Mouse (Mus musculus) forelimb bud, embryonic 11.5 days (tissue): ENCODE results near the gene Txndc5.
A peak's percentile ranks its signal among the peaks of the same experiment; 100 is the strongest.

Source experiments
- DNase-seq: peaks from one replicate; pipeline ENCODE4 v3.0.0-alpha.2; 2012; ENCODE audit warnings: low read depth, low spot score

Gene Txndc5

GRCm38 (mm10) chr13:38526116-38526515, 2.5 kb downstream of the Txndc5 start:
- no peak for DNase-seq

DNA sequence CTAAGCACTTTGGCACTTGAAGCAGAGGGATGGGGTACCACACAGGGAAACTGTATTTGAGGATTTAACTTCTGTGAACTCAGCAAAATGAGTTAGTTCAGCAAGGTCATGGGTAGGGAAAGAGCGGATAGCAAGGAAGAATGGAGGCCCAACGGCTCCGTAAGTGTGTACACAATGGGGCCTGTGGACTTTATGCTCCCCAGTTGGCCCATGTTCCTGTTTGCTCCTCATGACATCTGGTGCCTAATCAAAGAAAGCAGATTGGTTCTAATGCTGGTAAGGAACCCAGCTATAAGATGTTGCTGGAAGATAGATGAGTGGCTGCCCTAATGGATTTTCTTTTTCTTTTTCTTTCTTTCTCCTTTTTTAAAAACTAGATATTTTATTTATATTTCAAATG, 3.4 kb downstream of the Txndc5 start:
- DNase-seq = no peak

- no peak for DNase-seq
Measured at GRCm38 (mm10) chr13:38523231-38523630, 5.4 kb downstream of the Txndc5 start.

DNA sequence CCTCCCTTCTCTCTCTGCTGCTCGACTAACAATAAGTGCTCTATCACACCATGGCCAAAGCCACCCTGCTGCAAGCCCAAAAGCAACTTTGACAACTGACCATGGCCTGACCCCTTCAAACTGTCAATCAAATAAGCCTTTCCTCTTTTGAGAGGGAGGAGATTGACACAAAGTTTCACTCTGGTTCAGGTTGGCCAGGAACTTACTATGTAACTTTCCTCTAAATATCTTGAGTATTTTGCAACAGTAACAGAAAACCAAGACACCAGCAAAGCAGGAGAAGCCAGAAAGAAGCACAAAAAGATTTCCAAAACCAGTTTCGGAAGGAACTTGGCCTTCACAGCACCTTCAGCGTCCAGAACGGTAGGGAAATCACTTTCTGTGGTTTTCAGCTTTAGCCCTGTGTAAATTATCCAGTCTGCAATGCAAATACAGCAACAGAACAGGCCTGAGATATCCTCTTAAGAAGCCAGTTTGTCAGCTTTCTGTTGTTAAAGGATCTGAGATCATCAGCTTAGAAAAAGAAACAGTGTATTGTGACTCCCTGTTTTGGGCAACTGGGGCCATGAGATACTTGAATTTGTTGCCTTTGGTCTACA, 6.5 kb downstream of the Txndc5 start:
- no peak for DNase-seq

DNA sequence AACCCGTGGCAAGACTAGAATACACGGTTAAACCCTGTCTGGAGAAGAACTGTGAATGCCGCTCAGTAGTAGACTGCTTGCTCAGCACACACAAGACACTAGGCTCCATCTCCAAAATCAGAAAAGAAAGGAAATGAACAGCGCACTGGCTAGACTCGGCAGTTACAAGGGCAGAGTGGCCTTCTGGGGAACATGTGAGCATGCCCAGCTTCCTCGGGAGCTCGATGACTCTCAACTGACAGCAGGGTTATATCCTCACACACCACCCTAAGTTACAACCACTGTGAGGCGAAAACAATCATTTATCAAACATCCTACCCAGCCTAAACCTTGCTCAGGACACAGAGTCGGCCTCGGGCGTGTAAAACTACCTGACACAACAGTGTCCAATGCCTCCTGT, 8.3 kb downstream of the Txndc5 start:
- no peak for DNase-seq

GRCm38 (mm10) chr13:38516582-38516981, 12.0 kb downstream of the Txndc5 start:
- DNase-seq = no peak

- DNase-seq = no peak
Measured at GRCm38 (mm10) chr13:38515845-38516244, 12.8 kb downstream of the Txndc5 start.

- no peak for DNase-seq
Measured at GRCm38 (mm10) chr13:38515431-38515830, 13.2 kb downstream of the Txndc5 start.

DNA sequence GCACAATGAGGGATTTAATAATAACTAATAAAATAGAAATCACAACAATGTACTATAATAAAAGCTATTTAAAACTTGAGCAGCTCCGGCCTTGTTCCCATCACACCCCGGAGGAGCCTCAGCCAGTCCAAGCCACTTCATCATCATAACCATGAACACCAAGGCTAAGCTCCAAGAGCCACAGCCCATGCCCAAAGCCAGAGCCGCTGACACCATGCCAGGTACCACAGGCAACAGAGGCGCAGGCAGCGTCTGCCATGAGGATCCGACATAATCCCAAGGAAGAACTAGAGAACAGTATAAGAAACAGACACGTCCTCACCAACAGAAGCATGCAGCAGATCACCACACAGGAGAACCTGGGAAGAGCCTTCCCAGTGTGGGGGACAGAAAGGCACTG, 14.7 kb downstream of the Txndc5 start:
- DNase-seq = no peak

- no peak for DNase-seq
Measured at GRCm38 (mm10) chr13:38511979-38512378, 16.6 kb downstream of the Txndc5 start.

DNA sequence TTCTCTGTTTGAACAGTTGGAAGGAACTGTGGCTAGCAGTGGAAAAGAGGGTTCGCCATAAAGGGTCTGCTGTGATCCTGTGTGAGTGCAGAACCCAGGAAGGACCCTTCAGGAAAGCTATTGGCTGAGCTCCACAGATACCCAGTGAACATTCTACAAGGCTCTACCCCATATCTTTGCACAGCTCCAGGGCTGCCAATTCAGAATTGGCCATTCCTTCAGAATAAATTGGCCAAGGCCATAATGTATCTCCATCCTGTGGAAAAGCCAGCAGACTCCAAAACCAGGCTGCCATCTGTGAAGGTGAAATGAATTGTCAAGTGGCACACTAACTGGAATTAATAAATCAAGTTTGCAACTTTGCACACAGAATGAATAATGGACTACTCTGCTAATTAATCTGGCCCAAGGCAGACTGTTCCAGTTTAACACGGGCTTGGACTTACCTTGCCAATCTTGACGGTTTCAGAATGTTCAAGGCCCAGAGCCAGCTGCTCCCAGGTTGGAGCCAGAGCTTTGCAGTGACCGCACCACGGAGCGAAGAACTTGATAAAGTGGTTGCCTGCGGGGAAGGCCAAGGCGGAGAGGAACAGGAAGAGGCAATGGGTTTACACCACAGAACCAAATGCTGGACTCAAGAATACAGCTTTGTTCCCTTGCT, 18.8 kb downstream of the Txndc5 start:
- no peak for DNase-seq

- DNase-seq = no peak
Measured at GRCm38 (mm10) chr13:38506936-38507335, 21.7 kb downstream of the Txndc5 start.

GRCm38 (mm10) chr13:38506320-38506719, 22.3 kb downstream of the Txndc5 start:
- DNase-seq = no peak

GRCm38 (mm10) chr13:38503137-38503849, 25.3 kb downstream of the Txndc5 start:
- DNase-seq = no peak

DNA sequence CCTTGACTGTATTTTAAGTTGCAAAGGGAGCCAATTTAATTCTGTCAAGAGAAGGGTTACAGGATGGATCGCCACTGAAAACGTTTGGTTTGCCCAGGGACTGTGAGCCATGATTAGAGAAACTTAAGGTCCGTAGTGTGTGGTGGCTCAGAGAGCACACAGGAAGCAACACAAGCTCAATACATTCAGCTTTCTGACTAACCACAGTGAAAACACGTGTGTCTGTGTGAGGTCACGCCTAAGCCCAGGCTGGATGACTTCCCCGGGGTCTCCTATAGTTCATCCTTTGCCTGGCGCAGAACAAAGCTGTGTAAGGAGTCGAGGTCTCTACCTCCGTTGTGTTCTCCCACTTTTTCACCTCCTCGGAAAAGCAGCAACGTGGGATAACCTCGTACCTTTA, 27.3 kb downstream of the Txndc5 start:
- no peak for DNase-seq

- no peak for DNase-seq
Measured at GRCm38 (mm10) chr13:38496715-38497114, 31.9 kb downstream of the Txndc5 start.

- no peak for DNase-seq
Measured at GRCm38 (mm10) chr13:38486767-38487166, 41.9 kb downstream of the Txndc5 start.

DNA sequence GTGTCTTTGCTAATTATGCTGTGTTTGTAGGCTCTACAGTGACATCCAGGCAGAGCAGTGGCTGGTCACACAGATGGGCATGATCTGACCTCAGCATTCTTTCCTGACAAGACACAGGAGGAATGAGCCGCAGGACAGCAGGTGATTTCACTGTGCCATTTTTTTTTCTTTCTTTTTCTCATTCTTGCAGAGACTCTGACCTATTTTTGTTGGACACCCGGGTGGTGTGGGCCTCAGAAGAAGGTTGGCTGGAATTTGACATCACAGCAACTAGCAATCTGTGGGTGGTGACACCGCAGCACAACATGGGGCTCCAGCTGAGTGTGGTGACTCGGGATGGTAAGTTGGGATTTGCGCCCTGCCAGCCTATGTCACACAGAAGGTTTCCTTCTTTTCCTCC, 43.9 kb downstream of the Txndc5 start:
- DNase-seq = no peak

DNA sequence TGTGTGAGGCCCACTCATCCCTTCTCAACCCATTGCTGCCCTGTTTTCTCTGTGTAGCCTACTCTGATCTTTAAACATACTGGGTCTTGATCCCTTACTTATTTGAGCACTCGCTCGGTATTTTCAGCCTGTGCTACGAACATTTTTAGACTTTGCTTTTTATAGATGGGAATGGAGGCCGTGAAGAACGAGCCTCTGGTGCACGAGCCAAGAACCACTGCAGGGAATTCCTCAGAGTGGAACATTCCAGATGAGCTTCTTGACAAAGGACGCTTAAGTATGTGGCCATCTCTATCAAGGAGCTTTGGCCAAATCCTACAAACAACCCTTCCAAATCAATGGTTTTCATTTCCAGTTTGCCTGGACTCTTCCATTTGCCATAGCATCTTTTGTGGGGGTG, 47.6 kb downstream of the Txndc5 start:
- no peak for DNase-seq

DNA sequence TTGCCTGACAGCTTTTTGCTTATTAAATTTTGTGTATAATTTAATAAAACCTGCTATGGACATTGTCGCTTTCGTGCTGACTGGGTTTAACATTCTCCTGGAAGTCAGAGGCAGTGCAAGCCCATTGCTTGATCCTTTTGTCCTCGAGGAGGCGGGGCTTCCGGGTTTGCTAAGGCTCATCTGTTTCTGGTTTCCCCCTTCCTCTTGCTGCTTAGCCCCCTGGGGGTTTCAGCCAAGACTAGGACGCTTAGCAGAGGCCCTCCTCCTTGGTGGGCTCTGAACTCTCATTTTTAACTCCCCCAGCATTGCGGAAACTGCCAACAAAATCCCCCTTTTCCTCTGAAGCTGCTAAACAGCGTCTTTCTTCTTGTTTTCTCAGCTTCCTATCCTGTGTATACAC, 51.7 kb downstream of the Txndc5 start:
- DNase-seq = peak; percentile 50

DNA sequence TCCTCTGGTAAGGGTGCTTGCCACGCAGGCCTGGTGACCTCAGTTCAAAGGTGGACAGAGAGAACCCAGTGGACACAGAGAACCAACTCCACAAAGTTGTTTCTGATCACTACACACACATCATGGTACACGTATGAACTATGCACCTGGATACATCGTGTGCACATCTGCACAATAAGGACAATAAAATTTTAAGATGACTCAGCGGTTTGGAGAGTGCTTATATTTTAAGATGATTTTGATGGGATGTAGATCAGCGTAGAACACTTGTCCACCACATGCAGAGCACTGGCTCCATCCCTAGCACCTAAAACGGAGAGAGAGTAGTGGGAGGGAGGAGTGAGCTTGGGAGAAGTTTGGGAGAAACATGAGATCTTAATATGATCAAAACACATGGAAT, 55.1 kb downstream of the Txndc5 start:
- no peak for DNase-seq

GRCm38 (mm10) chr13:38472636-38473035, 56.0 kb downstream of the Txndc5 start:
- no peak for DNase-seq

GRCm38 (mm10) chr13:38470882-38471281, 57.7 kb downstream of the Txndc5 start:
- no peak for DNase-seq
